Mouse (Mus musculus) MEL-GATA-1-ER (cell line): ENCODE measurements around the gene Olfr819.
"Not testable (repeated sequence)": the region's sequence is repeated elsewhere in the genome, so short reads cannot be mapped to it uniquely, and the experiment has no call there.

ENCODE experiments used
- DNase-seq: peaks from one replicate; pipeline ENCODE4 v3.0.0-alpha.2; 2012; ENCODE audit warnings: low read depth; ENCODE audit errors: extremely low read depth

The Olfr819 gene

GRCm38 (mm10) chr10:129967166-129967565 lies at the start of gene Olfr819:
Gene Olfr819 (minus strand): TSS chr10:129967266.
- DNase-seq = not testable (repeated sequence)

GRCm38 (mm10) chr10:130012321-130012720 lies 45.3 kb upstream of the Olfr819 start, which contains the start of gene Olfr820:
Gene Olfr820 (plus strand): TSS chr10:130012621.
- no peak for DNase-seq

- DNase-seq = not testable (repeated sequence)
Measured at GRCm38 (mm10) chr10:130005366-130005765, 38.3 kb upstream of the Olfr819 start.

- not testable (repeated sequence) for DNase-seq
Measured at GRCm38 (mm10) chr10:130004104-130004503, 37.0 kb upstream of the Olfr819 start.

- not testable (repeated sequence) for DNase-seq
Measured at GRCm38 (mm10) chr10:129984962-129985361, 17.9 kb upstream of the Olfr819 start, which contains the start of gene Gm10310. Gene Gm10310 (minus strand): TSS chr10:129985062.

- not testable (repeated sequence) for DNase-seq
Measured at GRCm38 (mm10) chr10:129981867-129982266, 14.8 kb upstream of the Olfr819 start.

GRCm38 (mm10) chr10:129976040-129976439 lies 9.0 kb upstream of the Olfr819 start, which contains the start of gene Olfr247:
Gene Olfr247 (minus strand): TSS chr10:129976140.
- DNase-seq = not testable (repeated sequence)

- DNase-seq = not testable (repeated sequence)
Measured at GRCm38 (mm10) chr10:129972994-129973393, 5.9 kb upstream of the Olfr819 start.

GRCm38 (mm10) chr10:129966232-129966631 lies 834 bp downstream of the Olfr819 start:
- not testable (repeated sequence) for DNase-seq

- no peak for DNase-seq
Measured at GRCm38 (mm10) chr10:129949000-129949399, 18.1 kb downstream of the Olfr819 start, which contains the start of gene Olfr818. Gene Olfr818 (minus strand): TSS chr10:129949100.

- no peak for DNase-seq
Measured at GRCm38 (mm10) chr10:129915497-129915896, 51.6 kb downstream of the Olfr819 start, which contains the start of gene Olfr816. Gene Olfr816 (minus strand): TSS chr10:129915597.
